Mouse (Mus musculus) kidney, postnatal 4 days (tissue): Measurements from ENCODE around the gene Macc1.

Source experiments
- DNase-seq, 2 experiments: peaks; one replicate each; pipeline ENCODE4 v3.0.0; 2021; ENCODE audit warnings: mixed read lengths in 2 of 2

Macc1 gene

DNA sequence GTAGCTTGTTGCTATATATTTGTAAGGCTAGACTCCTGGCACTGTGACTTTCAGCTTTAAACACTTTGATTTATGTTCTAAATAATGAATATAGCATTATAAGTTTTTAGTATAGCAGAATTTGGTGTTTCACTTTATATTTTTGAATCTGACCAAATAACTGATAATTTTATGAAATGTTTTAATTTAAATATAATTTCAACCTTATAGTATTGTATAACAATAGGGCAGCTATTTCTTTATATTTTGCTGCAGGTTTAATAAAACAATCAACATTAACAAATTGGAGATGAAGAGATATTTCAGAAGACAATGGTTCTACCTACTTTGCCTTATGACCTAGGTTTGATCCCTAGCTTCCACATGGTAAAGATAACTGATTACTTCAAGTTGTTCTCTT lies at the start of gene Macc1:
Gene Macc1, plus strand, starts transcription at position 301 of the 400 bp plus-strand sequence.
- DNase-seq = no peak

GRCm38 (mm10) chr12:119264506-119264905 lies 49.6 kb upstream of the Macc1 start:
- DNase-seq = no peak

- DNase-seq = no peak
These were observed 45.3 kb upstream of the Macc1 start for GRCm38 (mm10) chr12:119268723-119269122.

- DNase-seq = no peak
These were observed 44.0 kb upstream of the Macc1 start for GRCm38 (mm10) chr12:119270036-119270435.

DNA sequence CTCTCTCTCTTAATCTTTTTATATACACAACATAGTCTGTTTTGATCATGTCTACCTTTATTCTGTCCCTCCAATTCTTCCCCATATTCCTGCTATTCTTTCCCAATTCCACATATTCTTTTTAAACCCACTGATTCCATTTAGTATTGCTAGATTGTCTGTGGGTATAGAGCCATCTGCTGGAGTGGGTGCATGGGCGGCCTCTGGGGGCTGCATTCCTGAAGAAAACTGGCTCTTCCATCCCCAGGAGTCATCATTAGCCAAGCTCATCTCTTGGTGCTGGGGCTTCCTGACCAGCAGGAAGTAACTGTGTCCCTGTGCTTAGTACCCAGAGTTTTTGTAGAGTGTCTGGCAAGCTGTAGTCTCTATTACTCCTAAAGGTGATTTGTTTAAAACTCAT lies 42.1 kb upstream of the Macc1 start:
- DNase-seq = no peak

GRCm38 (mm10) chr12:119273605-119274004 lies 40.5 kb upstream of the Macc1 start:
- DNase-seq = no peak

GRCm38 (mm10) chr12:119276282-119276681 lies 37.8 kb upstream of the Macc1 start:
- no peak for DNase-seq

DNA sequence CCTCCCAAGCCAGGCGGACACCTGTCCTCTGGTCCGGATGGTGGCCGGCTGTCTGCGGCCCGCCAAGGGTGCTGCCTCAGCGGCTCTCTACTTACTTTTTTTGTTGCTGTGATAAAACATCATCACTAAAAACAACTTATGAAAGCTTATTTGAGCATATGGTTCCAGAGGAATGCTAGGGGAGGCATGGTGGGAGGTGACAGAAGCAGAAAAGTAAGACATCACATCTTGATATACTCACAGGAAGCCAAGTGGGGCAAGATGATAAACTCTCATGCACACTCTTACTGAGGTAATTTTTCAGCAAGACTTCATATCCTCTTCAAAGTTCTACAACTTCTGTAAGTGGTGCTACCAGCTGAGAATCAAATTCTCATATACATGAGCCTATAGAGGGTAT lies 22.5 kb upstream of the Macc1 start:
- DNase-seq = no peak

- DNase-seq = no peak
These were observed 10.5 kb upstream of the Macc1 start for GRCm38 (mm10) chr12:119303618-119304017.

GRCm38 (mm10) chr12:119313014-119313763 lies 881 bp upstream of the Macc1 start:
- DNase-seq = no peak

DNA sequence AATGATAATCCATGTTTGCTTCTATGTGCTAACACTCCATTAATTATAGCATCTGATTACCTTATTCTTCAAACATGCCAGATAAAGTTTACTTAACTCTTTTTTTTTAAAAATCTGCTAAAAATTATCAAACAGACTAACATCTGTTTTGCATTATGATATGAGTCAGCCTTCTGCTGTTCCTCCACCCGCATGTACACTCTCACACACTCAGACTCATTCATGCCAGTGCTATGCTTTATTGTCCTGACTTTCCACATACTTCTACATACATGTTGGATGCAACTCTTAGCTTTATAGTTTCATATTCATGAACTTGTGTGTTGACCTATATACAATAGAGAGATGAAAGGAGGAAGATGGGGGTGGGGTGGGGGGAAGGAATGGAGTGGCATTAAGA lies 4.7 kb downstream of the Macc1 start:
- no peak for DNase-seq

DNA sequence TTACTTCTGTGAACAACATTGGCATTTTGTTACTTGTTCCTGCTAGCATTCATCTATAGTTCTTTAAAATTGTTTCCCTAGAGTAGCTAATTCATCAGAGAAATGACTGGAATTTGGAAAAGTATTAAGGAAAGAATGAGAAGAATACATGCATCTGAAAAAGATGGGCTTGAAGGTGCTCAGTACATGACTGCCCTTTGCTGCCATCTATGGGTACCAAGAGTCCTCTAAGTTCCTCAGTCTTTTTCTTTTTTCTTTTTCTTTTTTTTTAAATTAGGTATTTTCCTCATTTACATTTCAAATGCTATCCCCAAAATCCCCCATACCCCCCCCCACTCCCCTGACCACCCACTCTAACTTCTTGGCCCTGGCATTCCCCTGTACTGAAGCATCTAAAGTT lies 11.3 kb downstream of the Macc1 start:
- peak in 1 of 2 experiments; percentile 13 for DNase-seq

- no peak for DNase-seq
These were observed 16.6 kb downstream of the Macc1 start for GRCm38 (mm10) chr12:119330644-119331043.

- no peak for DNase-seq
These were observed 19.3 kb downstream of the Macc1 start for GRCm38 (mm10) chr12:119333376-119333775.

DNA sequence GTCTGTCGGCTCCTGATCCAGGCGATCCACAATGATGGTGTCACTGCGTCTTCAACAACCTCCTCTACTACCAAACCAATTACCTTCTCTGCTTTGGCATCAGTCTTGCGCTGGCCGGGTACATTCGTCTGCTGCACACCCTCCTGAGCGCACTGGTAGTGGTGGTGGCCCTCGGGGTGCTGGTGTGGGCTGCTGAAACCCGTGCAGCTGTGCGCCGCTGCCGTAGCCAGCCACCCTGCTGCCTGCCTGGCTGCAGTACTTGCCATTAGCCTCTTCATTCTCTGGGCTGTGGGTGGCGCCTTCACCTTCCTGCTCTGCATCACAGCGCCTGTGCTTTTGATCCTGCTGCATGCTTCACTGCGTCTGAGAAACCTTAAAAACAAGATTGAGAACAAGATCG lies 38.5 kb downstream of the Macc1 start:
- DNase-seq = peak; percentile 8 to 32

DNA sequence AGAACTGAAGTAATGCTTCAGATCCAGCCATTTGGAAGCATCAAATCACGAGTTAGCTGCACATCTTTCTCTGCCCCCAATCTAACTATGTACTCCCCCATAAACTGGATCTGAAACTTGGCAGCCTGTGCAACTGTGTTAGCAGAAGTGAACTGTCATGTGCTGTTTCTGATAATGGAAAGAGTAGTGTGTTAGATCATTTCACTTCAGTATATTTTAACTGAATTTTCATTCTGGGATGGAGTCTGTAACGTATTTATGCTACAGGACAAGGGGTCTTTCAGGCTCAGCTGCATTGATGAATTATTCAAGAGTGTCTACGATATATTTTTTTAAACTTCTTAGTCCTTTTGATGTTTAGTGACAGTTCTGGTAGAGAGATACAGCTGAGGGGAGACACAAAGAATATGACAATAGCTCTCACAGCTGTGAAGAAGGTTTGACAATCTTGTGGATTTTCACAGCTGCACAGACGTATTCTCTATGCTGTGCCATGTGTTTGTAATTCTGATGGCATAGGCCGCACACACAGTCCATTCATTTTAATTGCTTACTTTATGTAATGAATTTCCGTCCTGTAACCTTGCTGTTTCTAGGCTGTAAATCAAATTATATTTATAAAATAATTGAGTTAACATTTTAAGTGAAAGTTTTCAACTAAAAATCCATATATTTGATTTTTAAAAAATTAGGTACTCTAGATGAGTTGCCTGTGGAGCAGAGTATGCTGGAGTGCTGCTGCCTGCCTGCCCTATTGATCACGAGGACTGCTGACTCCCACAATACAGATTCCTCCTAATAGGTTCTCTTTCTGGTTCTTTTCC lies 43.6 kb downstream of the Macc1 start:
- no peak for DNase-seq

DNA sequence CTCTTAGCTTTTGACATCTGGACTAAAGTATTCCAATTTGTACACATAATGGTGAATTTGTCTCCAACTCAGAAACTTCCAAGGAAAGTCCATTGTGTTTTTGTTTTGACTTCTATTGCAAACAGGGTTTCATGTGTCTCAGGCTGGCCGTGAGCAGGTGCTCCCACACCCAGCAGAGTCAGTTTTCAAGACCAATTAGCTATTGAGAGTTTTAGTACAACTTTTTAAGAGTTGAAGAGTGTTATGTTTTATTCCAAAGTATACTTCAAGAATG lies 44.1 kb downstream of the Macc1 start:
- DNase-seq = no peak

GRCm38 (mm10) chr12:119365041-119365440 lies 51.0 kb downstream of the Macc1 start:
- no peak for DNase-seq

GRCm38 (mm10) chr12:119369832-119370231 lies 55.8 kb downstream of the Macc1 start:
- DNase-seq = no peak

DNA sequence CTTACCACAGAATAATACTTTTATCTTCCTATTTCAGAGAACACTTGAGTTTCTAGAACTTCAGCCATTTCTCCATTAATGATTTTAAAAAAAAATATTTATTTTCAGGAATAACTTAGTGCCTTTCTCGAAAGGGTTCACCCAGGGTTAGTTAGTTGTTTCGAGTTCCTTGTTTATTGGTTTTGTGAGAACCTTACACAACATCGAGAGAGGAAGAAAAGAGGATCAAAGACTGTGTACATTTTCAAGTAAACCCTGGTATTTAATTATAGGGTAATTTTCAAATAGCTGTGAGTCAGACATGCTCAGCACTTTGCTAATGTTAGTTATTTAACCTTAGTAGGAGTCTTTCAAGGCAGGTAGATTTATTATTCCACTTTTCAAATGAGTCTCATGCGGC lies 58.3 kb downstream of the Macc1 start:
- no peak for DNase-seq

DNA sequence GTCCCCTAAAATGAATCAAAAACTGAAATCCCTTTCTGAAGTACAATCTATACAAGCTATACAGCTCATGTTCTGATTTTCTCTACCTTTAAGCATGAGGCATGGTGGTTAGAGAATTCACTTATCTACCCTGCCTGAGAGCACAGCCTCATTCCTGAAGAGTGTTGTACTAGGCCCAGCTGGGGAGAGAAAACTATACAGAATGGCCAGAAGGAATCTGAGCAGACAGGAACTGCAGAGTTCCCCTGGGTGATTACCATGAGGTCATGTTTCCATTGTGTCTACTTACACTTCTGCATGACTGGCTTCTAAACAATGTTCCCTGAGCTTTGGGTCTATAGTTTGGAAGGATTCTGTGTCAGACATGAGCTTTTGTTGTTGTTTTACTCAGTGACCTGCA lies 62.8 kb downstream of the Macc1 start:
- DNase-seq = no peak

GRCm38 (mm10) chr12:119381839-119382238 lies 67.8 kb downstream of the Macc1 start:
- no peak for DNase-seq

- DNase-seq = no peak
These were observed 72.2 kb downstream of the Macc1 start for GRCm38 (mm10) chr12:119386243-119386642.

DNA sequence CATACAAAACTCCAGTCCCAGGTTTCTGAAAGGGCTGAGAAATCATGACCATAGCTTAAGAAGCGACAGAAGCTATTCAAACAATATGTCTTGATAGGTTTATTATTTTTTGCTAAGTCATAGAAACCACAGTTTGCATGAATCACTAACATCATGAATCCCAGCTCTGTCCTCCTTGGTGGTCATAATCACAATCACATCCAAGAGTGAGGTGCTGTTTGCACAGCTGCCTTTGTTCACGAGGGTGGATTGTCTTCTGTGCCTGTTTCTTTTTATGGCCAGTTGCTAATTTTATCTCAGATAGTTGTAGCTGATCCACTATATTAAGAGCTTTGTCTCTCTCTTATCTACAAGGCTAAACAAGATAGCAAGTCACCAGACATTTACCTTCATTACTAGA lies 72.6 kb downstream of the Macc1 start:
- DNase-seq = no peak

DNA sequence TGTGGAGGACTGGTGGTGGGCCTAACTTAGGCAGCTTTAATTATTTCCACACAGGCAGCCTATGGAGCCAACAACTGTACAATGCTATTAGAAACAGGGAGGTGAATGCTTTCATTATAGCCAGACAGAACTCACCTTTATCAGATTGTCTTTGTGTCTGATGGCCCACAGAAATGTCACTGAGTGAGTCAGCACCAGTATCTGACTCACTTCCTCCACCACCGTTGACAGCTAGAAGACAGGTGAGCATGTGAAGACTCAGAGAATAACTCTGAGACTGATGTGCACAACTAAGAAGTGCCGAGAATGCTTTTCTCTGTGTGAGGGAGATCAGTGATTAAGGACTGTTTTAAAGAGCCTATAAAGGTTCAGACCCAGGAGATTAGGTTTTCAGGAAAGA lies 73.9 kb downstream of the Macc1 start:
- DNase-seq = no peak
